Mouse (Mus musculus) liver, embryonic 13.5 days (tissue): Measurements from ENCODE around the gene Fat4. TPM values are rescaled to one million over a fixed set of nuclear protein-coding genes. Genes with fewer than 3 reads are reported as not detected.

ENCODE experiments used
- ATAC-seq: fragments of 200-750 bp; cut with Nextera tagmentation; 2 replicates; pipeline ENCODE4 v1.8.0; 2017; ENCODE audit warnings: low read depth, mild to moderate bottlenecking, moderate number of reproducible peaks, moderate library complexity
- DNase-seq: peaks from one replicate; pipeline ENCODE4 v3.0.0; 2022
- H3K27ac ChIP-seq: fragments of 300-500 bp; sonication (generic); 2 replicates; pipeline ENCODE4 v1.5.1; 2015; ENCODE audit warnings: moderate library complexity, mild to moderate bottlenecking, inconsistent platforms
- H3K27me3 ChIP-seq: fragments of 300-500 bp; sonication (generic); 2 replicates; pipeline ENCODE4 v1.6.1; 2015; ENCODE audit warnings: mild to moderate bottlenecking, inconsistent platforms
- H3K36me3 ChIP-seq: fragments of 300-500 bp; sonication (generic); 2 replicates; pipeline ENCODE4 v1.6.1; 2015; ENCODE audit warnings: mild to moderate bottlenecking, inconsistent platforms
- H3K4me1 ChIP-seq: fragments of 300-500 bp; sonication (generic); replicated peaks from 2 replicates; pipeline ENCODE4 v1.6.1; 2015; ENCODE audit warnings: inconsistent platforms
- H3K4me2 ChIP-seq: fragments of 300-500 bp; sonication (generic); 2 replicates; pipeline ENCODE4 v1.6.1; 2015; ENCODE audit warnings: inconsistent platforms, mild to moderate bottlenecking, moderate library complexity
- H3K4me3 ChIP-seq: fragments of 300-500 bp; sonication (generic); replicated peaks from 2 replicates; pipeline ENCODE4 v1.5.1; 2015; ENCODE audit warnings: mild to moderate bottlenecking, inconsistent platforms
- H3K9ac ChIP-seq: fragments of 300-500 bp; sonication (generic); 2 replicates; pipeline ENCODE4 v1.6.1; 2015; ENCODE audit warnings: mild to moderate bottlenecking, inconsistent platforms
- H3K9me3 ChIP-seq: fragments of 300-500 bp; sonication (generic); replicated peaks from 2 replicates; pipeline ENCODE4 v1.6.1; 2016; ENCODE audit warnings: inconsistent platforms
- WGBS: fragments of 180-500 bp; shearing (Covaris S2); methylation state at CpG from one replicate; pipeline ENCODE4 v1.1.7; 2015; ENCODE audit not compliant: insufficient replicate concordance; 5-methylcytosine and 5-hydroxymethylcytosine counted together
- polyA plus RNA-seq: library from polyadenylated mRNA; unstranded; fragments of >200 nt; fragmentation: Nextera tagmentation; extraction: Ambion mirVana; gene quantifications from 2 replicates; pipeline ENCODE4 v1.2.1, GENCODE M21; 2015

Gene Fat4
- polyA plus RNA-seq, 1 experiment from 2014 or later: 0.33 TPM

GRCm38 (mm10) chr3:38883676-38884075 lies 3.1 kb upstream of the Fat4 start:
- no peaks in the 10 kb centered on the region for H3K36me3 ChIP-seq
- 0 out of 2 replicates have a peak, but pooled peaks cover 9% of the 10 kb centered on the region for H3K4me1 ChIP-seq
- H3K4me2 ChIP-seq: no peak overlapping the region
- no peak overlapping the region for H3K27ac ChIP-seq
- WGBS: 36% methylated on average over 9 of the region's 9 CpGs
- H3K9ac ChIP-seq: no peak overlapping the region
- H3K9me3 ChIP-seq: no peaks in the 10 kb centered on the region
- peaks cover 50% of the 10 kb centered on the region for H3K27me3 ChIP-seq
- DNase-seq (no peak), ATAC-seq (no peak)
- H3K4me3 ChIP-seq: no peak overlapping the region

GRCm38 (mm10) chr3:38884276-38884675 lies 2.5 kb upstream of the Fat4 start:
- ATAC-seq: no peak
- Histone ChIP-seq H3K4me1 (0 out of 2 replicates have a peak, but pooled peaks cover 9% of the 10 kb centered on the region), H3K27ac (no peak overlapping the region), H3K4me2 (peak overlapping the region; percentile 67), H3K9me3 (no peaks in the 10 kb centered on the region), H3K4me3 (peak overlapping the region; percentile 62), H3K9ac (no peak overlapping the region), H3K27me3 (peaks cover 50% of the 10 kb centered on the region), H3K36me3 (no peaks in the 10 kb centered on the region)
- no peak for DNase-seq
- 2% methylated on average over 6 of the region's 6 CpGs for WGBS

GRCm38 (mm10) chr3:38884919-38885418 lies 1.8 kb upstream of the Fat4 start:
- no peak for DNase-seq
- 0 out of 2 replicates have a peak, but pooled peaks have one; percentile 5 for ATAC-seq
- Histone ChIP-seq H3K27me3 (peaks cover 50% of the 10 kb centered on the region), H3K27ac (0 out of 2 replicates have a peak overlapping the region, but pooled peaks have one; percentile 29), H3K36me3 (no peaks in the 10 kb centered on the region), H3K9me3 (no peaks in the 10 kb centered on the region), H3K4me1 (0 out of 2 replicates have a peak, but pooled peaks cover 9% of the 10 kb centered on the region), H3K9ac (no peak overlapping the region), H3K4me3 (peak overlapping the region; percentile 62), H3K4me2 (peak overlapping the region; percentile 67)
- whole genome bisulfite sequencing: under 1% methylated on average over 24 of the region's 24 CpGs

GRCm38 (mm10) chr3:38885481-38886001 lies 1.2 kb upstream of the Fat4 start:
- Histone ChIP-seq H3K36me3 (no peaks in the 10 kb centered on the region), H3K27me3 (peaks cover 50% of the 10 kb centered on the region), H3K27ac (peak overlapping the region; percentile 39; the same call in 1 of the 2 replicates), H3K4me2 (peak overlapping the region; percentile 67), H3K4me3 (peak overlapping the region; percentile 62), H3K4me1 (0 out of 2 replicates have a peak, but pooled peaks cover 9% of the 10 kb centered on the region), H3K9ac (peak overlapping the region; percentile 41), H3K9me3 (no peaks in the 10 kb centered on the region)
- peak; percentile 78 for ATAC-seq
- DNase-seq: no peak
- under 1% methylated on average over 54 of the region's 56 CpGs for WGBS

GRCm38 (mm10) chr3:38886061-38886821 lies 499 bp upstream of the Fat4 start:
- Histone ChIP-seq H3K9ac (peak overlapping the region; percentile 41), H3K4me2 (peak overlapping the region; percentile 67), H3K4me3 (peak overlapping the region; percentile 62), H3K4me1 (0 out of 2 replicates have a peak, but pooled peaks cover 9% of the 10 kb centered on the region), H3K27ac (peak overlapping the region; percentile 39; the same call in 1 of the 2 replicates), H3K9me3 (no peaks in the 10 kb centered on the region), H3K27me3 (peaks cover 50% of the 10 kb centered on the region), H3K36me3 (no peaks in the 10 kb centered on the region)
- WGBS: under 1% methylated on average over 59 of the region's 60 CpGs
- DNase-seq: no peak
- ATAC-seq: no peak

- ATAC-seq (no peak), DNase-seq (no peak)
- Histone ChIP-seq H3K27me3 (peaks cover 50% of the 10 kb centered on the region), H3K36me3 (no peaks in the 10 kb centered on the region), H3K4me3 (peak overlapping the region; percentile 62), H3K4me2 (peak overlapping the region; percentile 67), H3K4me1 (0 out of 2 replicates have a peak, but pooled peaks cover 9% of the 10 kb centered on the region), H3K9me3 (no peaks in the 10 kb centered on the region), H3K27ac (no peak overlapping the region), H3K9ac (0 out of 2 replicates have a peak overlapping the region, but pooled peaks have one; percentile 17)
- WGBS: 2% methylated on average over 47 of the region's 47 CpGs
Observed at GRCm38 (mm10) chr3:38887381-38887991, 746 bp downstream of the Fat4 start.

GRCm38 (mm10) chr3:38888111-38888510 lies 1.4 kb downstream of the Fat4 start:
- Histone ChIP-seq H3K4me3 (peak overlapping the region; percentile 62), H3K9ac (no peak overlapping the region), H3K36me3 (no peaks in the 10 kb centered on the region), H3K4me2 (peak overlapping the region; percentile 67), H3K27me3 (peaks cover 50% of the 10 kb centered on the region), H3K4me1 (0 out of 2 replicates have a peak, but pooled peaks cover 9% of the 10 kb centered on the region), H3K27ac (no peak overlapping the region), H3K9me3 (no peaks in the 10 kb centered on the region)
- ATAC-seq (no peak), DNase-seq (no peak)
- 14% methylated on average over 24 of the region's 24 CpGs for WGBS

- no peak overlapping the region for H3K4me3 ChIP-seq
- H3K27me3 ChIP-seq: peaks cover 9% of the 10 kb centered on the region
- 36% methylated on average over 6 of the region's 6 CpGs for WGBS
- H3K9me3 ChIP-seq: no peaks in the 10 kb centered on the region
- no peaks in the 10 kb centered on the region for H3K4me1 ChIP-seq
- no peak overlapping the region for H3K9ac ChIP-seq
- no peaks in the 10 kb centered on the region for H3K36me3 ChIP-seq
- peak overlapping the region; percentile 2 for H3K4me2 ChIP-seq
- H3K27ac ChIP-seq: no peak overlapping the region
- DNase-seq: no peak
- ATAC-seq: no peak
Observed at GRCm38 (mm10) chr3:38892791-38893224, 6.1 kb downstream of the Fat4 start.

GRCm38 (mm10) chr3:38900839-38901238 lies 14.1 kb downstream of the Fat4 start:
- Histone ChIP-seq H3K9me3 (no peaks in the 10 kb centered on the region), H3K27ac (no peak overlapping the region), H3K4me2 (no peak overlapping the region), H3K4me1 (no peaks in the 10 kb centered on the region), H3K9ac (no peak overlapping the region), H3K27me3 (no peaks in the 10 kb centered on the region), H3K36me3 (no peaks in the 10 kb centered on the region), H3K4me3 (no peak overlapping the region)
- WGBS: 33% methylated on average over 1 of the region's 1 CpGs
- ATAC-seq (no peak), DNase-seq (no peak)

GRCm38 (mm10) chr3:38906832-38907231 lies 20.1 kb downstream of the Fat4 start:
- 55% methylated on average over 3 of the region's 3 CpGs for WGBS
- no peak overlapping the region for H3K27ac ChIP-seq
- H3K36me3 ChIP-seq: no peaks in the 10 kb centered on the region
- H3K4me1 ChIP-seq: no peaks in the 10 kb centered on the region
- H3K4me2 ChIP-seq: no peak overlapping the region
- ATAC-seq (no peak), DNase-seq (no peak)
- no peaks in the 10 kb centered on the region for H3K27me3 ChIP-seq
- no peak overlapping the region for H3K9ac ChIP-seq
- H3K9me3 ChIP-seq: no peaks in the 10 kb centered on the region
- no peak overlapping the region for H3K4me3 ChIP-seq
